Mouse (Mus musculus): ENCODE measurements around the gene Upp2.

GRCm38 (mm10) chr2:58697501-58697900, 130.4 kb downstream of the Upp2 start:
- no peak for TF ChIP-seq MAFK (IDR thresholded peaks at IDR 0.05; ENCODE audit: insufficient read depth, low read depth, low read length)
- no peak for TF ChIP-seq ZNF384 (IDR thresholded peaks at IDR 0.05; ENCODE audit: low read depth, low read length)
